Mouse (Mus musculus): ENCODE measurements around the gene Mobp. TPM values are rescaled to one million over a fixed set of nuclear protein-coding genes. Genes with fewer than 3 reads are reported as not detected.

Mobp gene
- polyA plus RNA-seq, 1 experiment from 2014 or later: 0.23 TPM

DNA sequence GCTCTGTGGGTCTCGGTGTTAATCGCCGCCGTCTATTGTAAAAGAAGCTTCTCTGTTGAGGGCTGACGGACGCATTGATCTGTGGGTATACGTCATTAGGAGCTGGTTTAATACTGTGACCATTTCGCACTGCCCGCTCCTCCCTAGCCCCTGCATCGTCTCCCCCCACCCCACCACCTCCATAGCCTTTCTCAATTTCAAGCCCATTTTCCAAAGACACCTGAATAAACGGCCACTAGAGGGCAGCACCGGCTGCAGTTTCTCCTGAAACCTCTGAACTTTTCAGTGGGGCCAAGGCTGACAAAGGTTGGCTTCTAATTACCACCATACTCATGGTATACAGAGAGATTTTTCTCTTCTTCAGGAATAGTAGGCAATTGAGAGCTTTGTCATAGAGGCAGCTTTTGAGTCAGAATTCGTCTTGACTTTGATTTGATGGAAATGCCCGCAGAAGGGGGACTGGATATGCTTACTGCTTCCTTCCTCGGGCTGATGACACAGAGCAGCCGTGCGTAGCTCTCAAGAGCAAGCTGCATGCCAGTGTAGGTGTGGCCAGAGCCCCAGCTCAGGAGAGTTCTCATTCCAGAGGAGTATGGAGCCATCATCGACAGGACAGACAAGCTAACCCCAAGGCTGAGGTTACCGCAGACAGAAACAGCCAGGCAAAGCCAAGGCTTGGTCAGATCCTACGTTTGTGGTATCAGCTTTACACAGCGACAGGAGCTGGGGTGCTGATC is 42.0 kb downstream of the Mobp start:
- ATAC-seq (ENCODE audit: low FRiP score, low read depth): peak; percentile 94
- 26% methylated on average over 21 of the region's 21 CpGs for WGBS
- Histone ChIP-seq H3K36me3 (no peaks in the 10 kb centered on the region), H3K4me3 (peak overlapping the region; percentile 38), H3K4me2 (peak overlapping the region; percentile 56), H3K27me3 (no peaks in the 10 kb centered on the region), H3K9ac (peak overlapping the region; percentile 44), H3K9me3 (no peaks in the 10 kb centered on the region), H3K27ac (replicated peaks) (peak overlapping the region; percentile 82), H3K4me1 (replicated peaks) (0 out of 2 replicates have a peak, but pooled peaks cover 7% of the 10 kb centered on the region)

DNA sequence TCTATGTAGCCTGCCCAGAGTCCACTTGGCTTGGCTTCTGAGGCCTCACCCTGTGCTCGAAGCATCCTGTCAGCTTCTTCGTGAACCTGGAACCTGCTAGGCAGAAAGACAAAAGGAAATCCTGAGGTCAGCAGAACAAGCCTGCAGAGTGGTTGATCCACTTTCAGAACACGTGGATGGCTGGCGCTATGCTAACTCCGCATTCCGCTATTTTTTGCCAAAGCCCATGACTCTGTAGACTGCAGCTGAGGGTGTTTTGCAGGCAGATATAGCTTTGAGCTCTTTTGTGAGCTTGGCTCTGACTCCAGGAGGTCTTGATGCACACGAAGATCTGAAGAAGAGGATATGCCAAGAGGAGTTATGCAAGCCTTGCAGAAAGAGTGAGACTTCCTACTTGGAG is 43.2 kb downstream of the Mobp start:
- Histone ChIP-seq H3K9ac (no peak overlapping the region), H3K4me1 (replicated peaks) (0 out of 2 replicates have a peak, but pooled peaks cover 7% of the 10 kb centered on the region), H3K4me2 (no peak overlapping the region), H3K36me3 (no peaks in the 10 kb centered on the region), H3K27ac (replicated peaks) (no peak overlapping the region), H3K9me3 (no peaks in the 10 kb centered on the region), H3K27me3 (no peaks in the 10 kb centered on the region), H3K4me3 (no peak overlapping the region)
- no peak for ATAC-seq (ENCODE audit: low FRiP score, low read depth)
- 70% methylated on average over 7 of the region's 7 CpGs for WGBS

DNA sequence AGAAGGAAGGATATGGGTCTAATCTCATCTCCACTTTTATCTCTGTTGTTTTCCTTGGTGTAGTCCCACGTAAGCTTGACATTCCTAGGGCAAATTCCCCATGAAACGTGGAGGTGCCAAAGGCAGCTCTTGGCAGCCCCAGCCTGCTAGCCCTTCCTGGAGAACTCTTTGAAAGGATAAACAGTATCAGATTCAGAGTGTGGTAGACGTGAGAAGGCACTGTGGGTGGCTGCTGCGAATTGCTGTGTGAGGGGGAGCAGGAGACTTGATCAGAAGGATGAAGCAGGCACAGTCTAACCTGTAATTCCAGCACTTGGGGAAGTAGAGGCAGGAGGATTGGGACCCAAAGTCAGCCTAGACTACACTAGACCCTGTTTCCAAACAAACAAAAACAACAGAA is 51.4 kb downstream of the Mobp start:
- no peak overlapping the region for H3K9ac ChIP-seq
- H3K4me2 ChIP-seq: no peak overlapping the region
- no peak overlapping the region for H3K4me3 ChIP-seq
- WGBS: 76% methylated on average over 4 of the region's 4 CpGs
- H3K27me3 ChIP-seq: no peaks in the 10 kb centered on the region
- no peak for ATAC-seq (ENCODE audit: low FRiP score, low read depth)
- no peaks in the 10 kb centered on the region for H3K9me3 ChIP-seq
- H3K36me3 ChIP-seq: no peaks in the 10 kb centered on the region
- H3K27ac ChIP-seq (replicated peaks): no peak overlapping the region
- H3K4me1 ChIP-seq (replicated peaks): no peaks in the 10 kb centered on the region

DNA sequence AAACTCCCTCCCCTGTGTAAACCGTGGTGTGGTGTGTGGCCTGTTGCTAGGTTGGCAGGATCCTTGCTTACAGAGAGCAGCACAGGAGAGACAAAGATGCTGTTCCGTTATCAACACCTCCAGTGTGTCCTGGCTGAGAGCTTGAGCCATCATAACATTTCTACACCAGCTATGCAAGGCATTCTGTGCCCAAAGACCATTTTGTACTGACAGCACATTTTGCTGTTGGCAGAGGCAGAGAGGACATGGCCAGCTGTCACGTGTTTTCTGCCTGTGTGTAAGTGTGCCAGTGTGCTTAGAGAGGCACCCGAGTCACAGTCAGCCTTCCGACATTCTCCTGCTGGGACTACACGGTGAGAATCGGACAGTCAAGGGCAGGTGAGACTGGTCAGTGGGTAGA is 52.2 kb downstream of the Mobp start:
- Histone ChIP-seq H3K36me3 (no peaks in the 10 kb centered on the region), H3K9ac (no peak overlapping the region), H3K4me1 (replicated peaks) (no peaks in the 10 kb centered on the region), H3K4me3 (no peak overlapping the region), H3K27ac (replicated peaks) (no peak overlapping the region), H3K4me2 (no peak overlapping the region), H3K9me3 (no peaks in the 10 kb centered on the region), H3K27me3 (no peaks in the 10 kb centered on the region)
- no peak for ATAC-seq (ENCODE audit: low FRiP score, low read depth)
- 82% methylated on average over 7 of the region's 7 CpGs for WGBS

DNA sequence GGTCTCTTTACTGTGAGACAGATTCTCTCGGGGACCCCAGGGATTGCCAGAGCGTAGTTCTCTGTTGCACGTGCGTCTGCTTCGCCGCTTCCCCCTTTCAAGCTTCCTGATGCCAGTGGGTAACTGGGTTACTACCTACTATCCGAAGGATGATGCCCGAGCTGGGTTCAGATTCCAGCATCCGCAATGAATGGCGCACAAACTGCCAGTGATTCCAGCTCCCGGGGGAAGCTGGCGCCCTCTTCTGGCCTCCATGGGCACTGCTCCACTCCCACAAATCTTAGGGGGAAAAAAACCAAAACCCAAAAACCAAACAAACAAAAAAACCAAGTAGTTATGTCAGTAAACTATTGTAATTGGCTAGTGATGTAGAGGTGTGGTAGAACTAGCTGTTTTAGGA is 53.2 kb downstream of the Mobp start:
- Histone ChIP-seq H3K4me2 (no peak overlapping the region), H3K4me1 (replicated peaks) (no peaks in the 10 kb centered on the region), H3K36me3 (no peaks in the 10 kb centered on the region), H3K27me3 (no peaks in the 10 kb centered on the region), H3K4me3 (no peak overlapping the region), H3K9ac (no peak overlapping the region), H3K27ac (replicated peaks) (no peak overlapping the region), H3K9me3 (no peaks in the 10 kb centered on the region)
- 24% methylated on average over 12 of the region's 12 CpGs for WGBS
- no peak for ATAC-seq (ENCODE audit: low FRiP score, low read depth)

DNA sequence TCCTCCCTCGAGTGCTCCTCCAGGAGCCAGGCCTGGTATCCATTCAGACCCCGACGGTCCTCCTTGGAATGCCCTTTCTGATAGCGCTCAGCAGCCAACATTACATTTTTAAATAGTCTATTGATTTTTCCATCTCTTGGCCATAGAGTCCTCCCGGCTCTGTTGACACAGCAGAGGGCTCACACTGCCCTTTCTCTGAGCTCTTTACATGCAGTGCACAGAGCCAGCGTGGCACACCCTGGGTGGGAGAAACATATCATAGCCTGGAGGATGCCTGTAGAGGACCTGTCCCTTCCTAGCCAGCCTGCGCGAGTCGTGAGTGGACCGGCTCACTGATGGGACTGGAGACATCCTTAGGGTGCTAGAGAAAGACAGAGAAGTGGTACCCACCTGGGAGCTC is 54.4 kb downstream of the Mobp start:
- no peak overlapping the region for H3K4me3 ChIP-seq
- no peaks in the 10 kb centered on the region for H3K27me3 ChIP-seq
- no peak overlapping the region for H3K9ac ChIP-seq
- 82% methylated on average over 10 of the region's 10 CpGs for WGBS
- H3K27ac ChIP-seq (replicated peaks): no peak overlapping the region
- H3K4me2 ChIP-seq: no peak overlapping the region
- ATAC-seq (ENCODE audit: low FRiP score, low read depth): no peak
- no peaks in the 10 kb centered on the region for H3K9me3 ChIP-seq
- no peaks in the 10 kb centered on the region for H3K36me3 ChIP-seq
- no peaks in the 10 kb centered on the region for H3K4me1 ChIP-seq (replicated peaks)

DNA sequence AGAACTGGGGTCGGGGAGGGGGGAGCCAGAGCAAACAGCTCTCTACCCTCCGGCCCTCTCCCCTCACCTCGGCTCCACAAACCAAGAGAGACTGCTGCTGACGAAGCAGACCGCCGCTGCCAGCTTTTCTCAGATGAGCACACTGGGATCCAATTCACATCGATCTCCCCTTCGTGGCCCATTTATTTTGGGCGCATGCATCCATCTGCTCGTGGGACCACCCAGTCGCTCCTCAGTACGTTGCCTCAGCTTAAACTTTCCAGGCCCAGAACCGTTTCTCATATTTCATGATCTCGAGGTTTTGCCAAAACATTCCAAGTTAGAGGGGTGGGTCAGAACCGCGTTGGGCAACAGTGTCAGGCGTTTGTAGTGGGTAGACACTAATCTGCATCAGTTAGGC is 57.4 kb downstream of the Mobp start:
- H3K9ac ChIP-seq: no peak overlapping the region
- H3K4me2 ChIP-seq: no peak overlapping the region
- no peak for ATAC-seq (ENCODE audit: low FRiP score, low read depth)
- no peaks in the 10 kb centered on the region for H3K9me3 ChIP-seq
- H3K4me1 ChIP-seq (replicated peaks): no peaks in the 10 kb centered on the region
- no peak overlapping the region for H3K4me3 ChIP-seq
- WGBS: 64% methylated on average over 17 of the region's 17 CpGs
- no peak overlapping the region for H3K27ac ChIP-seq (replicated peaks)
- H3K36me3 ChIP-seq: no peaks in the 10 kb centered on the region
- no peaks in the 10 kb centered on the region for H3K27me3 ChIP-seq

DNA sequence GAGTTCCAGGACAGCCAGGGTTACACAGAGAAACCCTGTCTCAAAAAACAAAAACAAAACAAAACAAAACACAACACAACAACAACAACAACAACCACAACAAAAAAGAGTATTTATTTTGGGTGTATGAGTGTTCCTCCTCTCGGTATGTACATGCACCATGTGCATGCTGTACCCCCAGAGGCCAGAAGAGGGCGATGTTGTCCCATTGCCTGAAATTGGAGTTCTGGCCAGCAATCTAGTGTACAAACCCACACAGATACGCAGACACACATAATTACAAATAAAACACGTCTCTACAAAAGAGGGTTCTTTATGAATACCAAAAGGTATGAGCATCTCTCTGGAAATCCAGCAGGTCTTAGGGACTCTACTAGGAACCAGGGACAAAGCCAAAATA is 60.6 kb downstream of the Mobp start:
- Histone ChIP-seq H3K4me3 (no peak overlapping the region), H3K4me2 (no peak overlapping the region), H3K27ac (replicated peaks) (no peak overlapping the region), H3K9ac (no peak overlapping the region), H3K27me3 (no peaks in the 10 kb centered on the region), H3K4me1 (replicated peaks) (peaks cover 8% of the 10 kb centered on the region; the same call in 1 of the 2 replicates), H3K9me3 (no peaks in the 10 kb centered on the region), H3K36me3 (no peaks in the 10 kb centered on the region)
- ATAC-seq (ENCODE audit: low FRiP score, low read depth): no peak
- WGBS: 64% methylated on average over 4 of the region's 4 CpGs

DNA sequence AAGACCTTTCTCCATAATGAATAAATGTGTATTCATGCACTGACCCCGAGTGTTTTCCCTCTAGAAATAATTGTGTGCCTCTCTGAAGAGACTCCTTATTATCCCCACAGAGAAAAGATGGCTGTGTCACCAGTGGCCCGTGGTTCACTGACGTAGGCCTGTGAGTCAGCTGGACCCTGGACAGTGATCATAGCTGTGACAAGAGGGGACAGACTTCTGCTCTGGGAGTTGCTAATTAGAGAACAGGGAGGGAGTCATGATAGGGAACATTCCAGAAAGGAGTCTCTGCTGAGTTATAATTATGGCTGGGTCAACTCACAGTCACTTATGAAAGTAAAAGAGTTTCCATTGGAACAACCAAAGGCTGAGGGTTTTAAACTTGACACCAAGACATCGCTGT is 61.4 kb downstream of the Mobp start:
- Histone ChIP-seq H3K4me3 (no peak overlapping the region), H3K4me1 (replicated peaks) (peaks cover 8% of the 10 kb centered on the region; the same call in 1 of the 2 replicates), H3K36me3 (no peaks in the 10 kb centered on the region), H3K27ac (replicated peaks) (no peak overlapping the region), H3K9ac (no peak overlapping the region), H3K27me3 (no peaks in the 10 kb centered on the region), H3K4me2 (no peak overlapping the region), H3K9me3 (no peaks in the 10 kb centered on the region)
- no peak for ATAC-seq (ENCODE audit: low FRiP score, low read depth)
- 61% methylated on average over 4 of the region's 4 CpGs for WGBS

DNA sequence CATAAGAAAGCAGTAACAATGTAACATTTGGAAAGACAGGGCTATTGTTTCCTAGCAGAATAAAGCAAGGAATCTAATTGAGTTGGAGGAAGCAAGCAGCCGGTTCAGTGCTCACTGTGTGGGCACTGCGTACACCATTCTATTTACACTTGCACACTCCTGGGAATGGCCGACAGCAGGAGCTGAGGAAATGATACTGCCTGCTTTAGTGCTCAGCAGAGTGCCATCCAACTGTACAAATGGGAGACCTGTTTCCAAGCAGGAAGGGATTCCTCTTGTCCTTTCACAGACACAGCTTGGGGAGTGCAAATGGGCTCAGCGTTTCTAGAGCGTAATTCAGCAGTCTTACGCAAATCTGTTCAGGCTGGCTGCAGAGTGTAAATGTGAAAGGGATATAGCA is 63.4 kb downstream of the Mobp start:
- WGBS: 54% methylated on average over 6 of the region's 6 CpGs
- Histone ChIP-seq H3K27ac (replicated peaks) (0 out of 2 replicates have a peak overlapping the region, but pooled peaks have one; percentile 0), H3K36me3 (no peaks in the 10 kb centered on the region), H3K4me2 (no peak overlapping the region), H3K4me1 (replicated peaks) (peaks cover 8% of the 10 kb centered on the region; the same call in 1 of the 2 replicates), H3K27me3 (no peaks in the 10 kb centered on the region), H3K4me3 (no peak overlapping the region), H3K9me3 (no peaks in the 10 kb centered on the region), H3K9ac (no peak overlapping the region)
- ATAC-seq (ENCODE audit: low FRiP score, low read depth): no peak

DNA sequence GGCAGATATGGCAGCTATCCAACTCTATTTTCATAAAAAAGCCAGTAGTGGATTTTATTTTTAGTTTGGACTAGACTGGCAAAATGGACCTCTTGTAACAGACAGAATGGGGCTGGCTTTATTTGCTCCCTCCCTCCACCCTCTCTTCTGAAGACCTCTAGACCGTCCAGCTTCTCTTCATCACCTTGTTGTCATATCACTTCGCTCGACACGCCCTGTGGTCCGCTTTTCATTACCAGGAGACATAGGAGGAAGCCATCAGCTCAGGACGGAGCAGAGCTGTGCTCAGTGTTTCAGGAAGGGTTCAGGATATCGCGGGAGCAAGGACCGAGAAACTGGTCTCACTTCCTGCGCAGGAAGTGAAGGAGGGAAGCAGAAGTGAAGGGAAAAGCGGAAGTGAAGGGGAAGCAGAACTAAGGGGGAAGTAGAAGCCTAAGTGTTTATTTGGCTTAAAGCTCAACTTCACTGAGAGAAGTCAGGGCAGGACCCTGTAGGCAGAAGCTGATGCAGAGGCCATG is 65.5 kb downstream of the Mobp start:
- no peak for ATAC-seq (ENCODE audit: low FRiP score, low read depth)
- H3K36me3 ChIP-seq: no peaks in the 10 kb centered on the region
- WGBS: 90% methylated on average over 11 of the region's 11 CpGs
- no peaks in the 10 kb centered on the region for H3K27me3 ChIP-seq
- no peak overlapping the region for H3K4me2 ChIP-seq
- no peak overlapping the region for H3K4me3 ChIP-seq
- H3K4me1 ChIP-seq (replicated peaks): peaks cover 8% of the 10 kb centered on the region; the same call in 1 of the 2 replicates
- no peak overlapping the region for H3K27ac ChIP-seq (replicated peaks)
- no peak overlapping the region for H3K9ac ChIP-seq
- no peaks in the 10 kb centered on the region for H3K9me3 ChIP-seq

DNA sequence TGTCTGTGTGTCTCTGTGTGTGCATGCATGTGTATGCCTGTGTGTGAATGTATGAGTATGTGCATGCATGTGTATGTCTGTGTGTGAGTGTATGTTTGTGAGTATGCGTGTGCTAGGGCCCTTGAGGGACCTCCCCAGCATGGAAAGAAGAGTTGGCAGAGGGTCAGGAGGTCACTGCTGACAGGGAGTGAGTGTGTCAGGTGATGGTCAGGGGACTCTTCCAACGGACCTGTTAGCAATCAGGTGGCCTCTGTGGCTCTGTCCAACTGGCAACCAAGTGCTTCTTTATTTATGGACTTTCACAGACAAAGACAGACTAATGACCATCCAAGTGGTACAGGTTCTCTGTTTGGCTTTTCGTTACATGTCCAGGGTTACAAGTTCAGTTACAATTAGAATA is 69.9 kb downstream of the Mobp start:
- H3K36me3 ChIP-seq: no peaks in the 10 kb centered on the region
- WGBS: 71% methylated on average over 3 of the region's 3 CpGs

More for the DNA sequence above, 69.9 kb downstream of the Mobp start:
- Histone ChIP-seq H3K27ac (replicated peaks) (no peak overlapping the region), H3K4me2 (no peak overlapping the region), H3K27me3 (no peaks in the 10 kb centered on the region), H3K4me3 (no peak overlapping the region), H3K9ac (no peak overlapping the region), H3K4me1 (replicated peaks) (peaks cover 9% of the 10 kb centered on the region), H3K9me3 (no peaks in the 10 kb centered on the region)
- no peak for ATAC-seq (ENCODE audit: low FRiP score, low read depth)

Measured in hindbrain, embryonic 15.5 days (tissue).